In the genomic region with DNA sequence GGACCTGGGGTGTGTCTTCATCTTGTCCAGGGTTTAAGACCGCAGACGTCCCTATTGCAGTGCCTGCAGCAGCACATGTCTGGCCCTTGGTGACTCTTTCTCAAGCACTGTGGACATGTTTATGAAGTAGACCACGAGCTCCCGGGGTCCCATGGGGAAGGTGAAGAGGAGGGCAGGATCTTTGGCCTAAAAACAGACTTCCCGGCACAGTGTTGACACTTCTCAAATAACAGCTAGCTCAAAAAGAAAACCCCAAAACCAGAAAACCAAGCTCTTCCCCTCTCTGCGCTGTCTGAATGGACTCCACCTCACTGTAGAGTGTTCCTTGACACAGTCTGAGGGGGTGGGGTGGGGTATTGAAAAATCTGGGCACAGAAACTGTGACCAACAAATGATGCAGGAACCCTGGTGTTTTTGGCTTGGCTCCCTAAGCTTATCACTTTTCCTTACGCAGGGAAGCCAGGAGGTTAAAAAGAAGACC, we compare ENCODE assay signal across 9 mouse cellular contexts. TPM values are rescaled to one million over a fixed set of nuclear protein-coding genes. Genes with fewer than 3 reads are reported as not detected.
A peak's percentile ranks its signal among the peaks of the same experiment; 100 is the strongest.
DNase-seq lines count a peak whose midpoint lies in the region; ATAC-seq and TF ChIP-seq lines count a peak whose summit lies in the region.
"Had no signal": no experiment of that assay in that cellular context is flagged by ENCODE, and none has a peak within 500 bp of the region (broad histone marks: within the 10 kb centered on the region; RNA-seq: fewer than 3 reads in every experiment).

No protein-coding gene starts in this region.

- H3K9ac ChIP-seq in heart, postnatal 0 days (replicated peaks; ENCODE audit: low read depth, low read length), result no peak overlapping the region
- no peak overlapping the region for H3K9ac ChIP-seq in lung, embryonic 15.5 days
- H3K9ac ChIP-seq: forebrain, embryonic 12.5 days had no signal

- no peaks in the 10 kb centered on the region for H3K36me3 ChIP-seq in heart, postnatal 0 days (replicated peaks; ENCODE audit: control insufficient read depth, insufficient read depth, low read length)
- no peaks in the 10 kb centered on the region for H3K36me3 ChIP-seq in lung, embryonic 15.5 days
- peaks cover 7% of the 10 kb centered on the region for H3K36me3 ChIP-seq in myocyte (ENCODE audit: control insufficient read depth, insufficient read depth)
- H3K36me3 ChIP-seq: forebrain, embryonic 12.5 days had no signal

- no peaks in the 10 kb centered on the region for H3K9me3 ChIP-seq in heart, postnatal 0 days (replicated peaks; ENCODE audit: control insufficient read depth, low read length)
- H3K9me3 ChIP-seq in lung, embryonic 15.5 days, result no peaks in the 10 kb centered on the region
- H3K9me3 ChIP-seq: forebrain, embryonic 12.5 days had no signal

- no peak for TF ChIP-seq POLR2A in myocyte (IDR thresholded peaks at IDR 0.05; ENCODE audit: insufficient read length, low read depth)

- DNase-seq in heart, postnatal 0 days (ENCODE audit: low spot score), result peak; percentile 9
- no peak for DNase-seq in heart, adult 8-10 months (ENCODE audit: low spot score)
- DNase-seq in spleen, postnatal 36 days (ENCODE audit: low spot score in 2 of 2), result peak; percentile 17 to 18
- DNase-seq in spleen, postnatal 10 days (ENCODE audit: low spot score in 2 of 2), result no peak
- DNase-seq in layer of hippocampus, postnatal 14 days (ENCODE audit: low spot score in 2 of 2), result no peak
- DNase-seq: right cerebral cortex, postnatal 25 days had no signal

- H3K27me3 ChIP-seq in heart, postnatal 0 days (ENCODE audit: control insufficient read depth, insufficient read depth, low read length), result peaks cover 20% of the 10 kb centered on the region; the same call in 1 of the 2 replicates
- no peaks in the 10 kb centered on the region for H3K27me3 ChIP-seq in lung, embryonic 15.5 days
- H3K27me3 ChIP-seq in myocyte (ENCODE audit: control insufficient read depth, insufficient read depth, insufficient read length), result no peaks in the 10 kb centered on the region

- no peak overlapping the region for H3K27ac ChIP-seq in heart, postnatal 0 days (ENCODE audit: low read depth)
- no peak overlapping the region for H3K27ac ChIP-seq in lung, embryonic 15.5 days
- H3K27ac ChIP-seq: forebrain, embryonic 12.5 days had no signal

- no peak overlapping the region for H3K4me3 ChIP-seq in heart, postnatal 0 days (ENCODE audit: low read depth, low read length)
- no peak overlapping the region for H3K4me3 ChIP-seq in lung, embryonic 15.5 days
- H3K4me3 ChIP-seq in myocyte, result no peak overlapping the region
- H3K4me3 ChIP-seq: forebrain, embryonic 12.5 days had no signal

- 27% methylated on average over 7 of the region's 7 CpGs for WGBS in heart, postnatal 0 days
- WGBS in lung, embryonic 15.5 days, result 14% methylated on average over 7 of the region's 7 CpGs

- no peak overlapping the region for H3ac ChIP-seq in myocyte (ENCODE audit: control insufficient read depth, insufficient read length)

- H3K79me2 ChIP-seq in myocyte (ENCODE audit: control insufficient read depth, insufficient read depth), result peaks cover 93% of the 10 kb centered on the region

- peaks cover 9% of the 10 kb centered on the region; the same call in 1 of the 2 replicates for H3K4me1 ChIP-seq in heart, postnatal 0 days (ENCODE audit: control insufficient read depth, insufficient read depth)
- H3K4me1 ChIP-seq in lung, embryonic 15.5 days, result peaks cover 28% of the 10 kb centered on the region

- no peak for TF ChIP-seq EP300 in heart, postnatal 0 days (IDR thresholded peaks at IDR 0.05; ENCODE audit: low read depth)

- no peak for ATAC-seq in heart, postnatal 0 days (ENCODE audit: insufficient read depth, low read depth)
- peak; percentile 3; the same call in 1 of the 2 replicates for ATAC-seq in lung, embryonic 15.5 days (ENCODE audit: borderline replicate concordance, extremely low read depth, low FRiP score, low TSS enrichment)

- no peak overlapping the region for H3K4me2 ChIP-seq in heart, postnatal 0 days (ENCODE audit: low read depth, low read length)
- no peak overlapping the region for H3K4me2 ChIP-seq in lung, embryonic 15.5 days
- peak overlapping the region; percentile 33 for H3K4me2 ChIP-seq in myocyte (ENCODE audit: low read depth)
- H3K4me2 ChIP-seq: forebrain, embryonic 12.5 days had no signal

- no peak for TF ChIP-seq CTCF in heart, postnatal 0 days (IDR thresholded peaks at IDR 0.05; ENCODE audit: low read depth)

TF ChIP-seq in myocyte, 11 proteins besides CTCF, POLR2A, EP300 and RAD21:
- no peak for TF ChIP-seq SRF (IDR thresholded peaks at IDR 0.05; ENCODE audit: control insufficient read depth, insufficient read length, low read depth)

RNA-seq across cellular contexts. Expression of a gene that starts 42.3 kb away (rescaled TPM):
- total RNA-seq in heart, postnatal 0 days (2014; rRNA removed; ENCODE audit: low replicate concordance), result 1.3 and 4.4 TPM in 2 replicates
- 0.33 and 0.37 TPM in 2 replicates for polyA plus RNA-seq in heart, postnatal 0 days (2015; fragmentation: Nextera tagmentation; extraction: Ambion mirVana)
- total RNA-seq in heart, adult 8-10 months (2022), result 1 to 10 TPM; 1.3 to 3.3 (median 1.7) TPM
- 8.1 and 10.6 TPM in 2 replicates for polyA plus RNA-seq in lung, embryonic 15.5 days (2015; fragmentation: Nextera tagmentation; extraction: Ambion mirVana)
- polyA plus RNA-seq in myocyte (2012; fragmentation: generic; extraction: Trizol), result 38.8 TPM
- 1 to 10 TPM; 1.9 to 2.6 TPM for total RNA-seq in layer of hippocampus, postnatal 14 days (2021)

Comparison
In these comparisons a context has a peak if more than half of its experiments do, and no peak if none do; other contexts are left out.
1. DNase-seq: peak in heart, postnatal 0 days (single experiment) and spleen, postnatal 36 days (2 of 2); none in heart, adult 8-10 months (single experiment), spleen, postnatal 10 days (0 of 2) and layer of hippocampus, postnatal 14 days (0 of 2).